Mouse (Mus musculus): Measurements from ENCODE around the gene Exoc3l2. TPM values are rescaled to one million over a fixed set of nuclear protein-coding genes. Genes with fewer than 3 reads are reported as not detected.
A peak's percentile ranks its signal among the peaks of the same experiment; 100 is the strongest.
"Not testable (repeated sequence)": the region's sequence is repeated elsewhere in the genome, so short reads cannot be mapped to it uniquely, and the experiment has no call there.

The Exoc3l2 gene
- polyA plus RNA-seq, 1 experiment from 2014 or later, result 1.8 TPM

- H3K9me3 ChIP-seq (ENCODE audit: control insufficient read depth, low read length), result no peaks in the 10 kb centered on the region
- H3K27me3 ChIP-seq (ENCODE audit: control insufficient read depth, insufficient read depth, low read length), result no peaks in the 10 kb centered on the region
- H3K9ac ChIP-seq (ENCODE audit: low read length), result peak within 1 kb of the TSS; percentile 90
- peak within 1 kb of the TSS; percentile 47 for H3K27ac ChIP-seq (replicated peaks; ENCODE audit: low read depth, low read length)
- peaks cover 3% of the 10 kb centered on the region for H3K4me1 ChIP-seq (ENCODE audit: control insufficient read depth, insufficient read depth, low read length)
- H3K4me2 ChIP-seq (ENCODE audit: low read depth, severe bottlenecking), result peak within 1 kb of the TSS; percentile 96
- WGBS, result under 1% methylated on average over 56 of the region's 56 CpGs
- ATAC-seq (ENCODE audit: insufficient number of reproducible peaks, low FRiP score, low TSS enrichment, low read depth), result peak; percentile 92
- peak within 1 kb of the TSS; percentile 81 for H3K4me3 ChIP-seq (ENCODE audit: low read depth, low read length)
- no peaks in the 10 kb centered on the region; the same call in 1 of the 2 replicates for H3K36me3 ChIP-seq (ENCODE audit: control insufficient read depth, insufficient read depth, low read length)
- DNase-seq (ENCODE audit: low spot score), result peak; percentile 93
Observed at GRCm38 (mm10) chr7:19508150-19508923, 45.2 kb downstream of the Exoc3l2 start, which contains the start of the genes Bloc1s3 and Trappc6a. Bloc1s3 (minus strand) TSS chr7:19508367. Trappc6a (plus strand) TSS chr7:19508395.

DNA sequence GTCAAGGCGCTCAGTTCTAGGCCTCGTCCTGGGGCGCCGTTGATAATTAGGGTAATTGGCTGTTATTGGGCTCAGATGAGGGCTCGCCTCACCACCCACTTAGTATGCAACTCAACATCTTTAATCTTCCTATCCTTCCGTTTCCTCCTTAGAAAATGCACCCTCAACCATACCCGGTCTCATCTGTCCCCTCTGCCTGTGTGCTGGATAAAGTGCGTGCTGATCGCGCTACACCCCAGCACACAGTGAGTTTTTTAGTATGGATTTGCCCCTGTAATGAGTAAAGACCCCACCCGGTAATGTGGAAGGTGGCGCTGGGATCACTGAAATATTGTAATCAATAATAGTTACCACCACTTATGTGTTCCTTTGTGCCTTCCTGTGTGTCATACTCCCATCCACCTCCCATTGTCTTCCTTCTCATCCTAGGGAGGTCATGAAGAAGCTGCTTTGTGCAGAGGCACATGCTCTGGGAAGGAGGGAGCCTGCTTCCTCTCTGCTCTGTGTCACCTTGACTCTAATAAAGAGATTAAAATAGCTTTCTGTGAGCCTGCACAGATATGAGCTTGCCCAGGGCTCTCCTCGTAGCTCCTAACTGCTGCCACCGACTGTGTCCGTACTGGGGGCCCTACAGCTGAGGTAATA lies 45.9 kb downstream of the Exoc3l2 start:
- peak overlapping the region; percentile 90 for H3K9ac ChIP-seq (ENCODE audit: low read length)
- H3K4me1 ChIP-seq (ENCODE audit: control insufficient read depth, insufficient read depth, low read length), result peaks cover 3% of the 10 kb centered on the region
- DNase-seq (ENCODE audit: low spot score) (peak; percentile 40), ATAC-seq (ENCODE audit: insufficient number of reproducible peaks, low FRiP score, low TSS enrichment, low read depth) (peak; percentile 8; the same call in 1 of the 2 replicates)
- H3K9me3 ChIP-seq (ENCODE audit: control insufficient read depth, low read length), result no peaks in the 10 kb centered on the region
- H3K27me3 ChIP-seq (ENCODE audit: control insufficient read depth, insufficient read depth, low read length), result no peaks in the 10 kb centered on the region
- H3K4me3 ChIP-seq (ENCODE audit: low read depth, low read length), result peak overlapping the region; percentile 81
- 8% methylated on average over 15 of the region's 15 CpGs for WGBS
- no peaks in the 10 kb centered on the region; the same call in 1 of the 2 replicates for H3K36me3 ChIP-seq (ENCODE audit: control insufficient read depth, insufficient read depth, low read length)
- peak overlapping the region; percentile 96 for H3K4me2 ChIP-seq (ENCODE audit: low read depth, severe bottlenecking)
- peak overlapping the region; percentile 47; the same call in 1 of the 2 replicates for H3K27ac ChIP-seq (replicated peaks; ENCODE audit: low read depth, low read length)

DNA sequence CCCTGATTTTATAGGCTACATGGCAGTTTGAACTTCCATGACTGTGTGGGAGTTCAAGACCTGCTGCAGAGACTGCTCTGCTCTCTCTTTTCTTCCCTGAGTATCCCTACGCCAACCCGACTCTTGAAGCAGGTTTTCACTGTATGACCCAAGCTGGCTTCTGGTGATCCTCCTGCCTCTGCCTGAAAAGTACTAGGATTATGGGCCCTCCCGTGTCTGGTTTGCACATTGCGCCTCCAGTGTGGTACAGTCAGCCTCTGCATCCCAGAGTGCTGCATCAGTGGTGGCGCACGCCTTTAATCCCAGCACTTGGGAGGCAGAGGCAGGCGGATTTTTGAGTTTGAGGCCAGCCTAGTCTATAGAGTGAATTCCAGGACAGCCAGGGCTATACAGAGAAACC lies 46.7 kb downstream of the Exoc3l2 start:
- no peak overlapping the region; the same call in 1 of the 2 replicates for H3K4me2 ChIP-seq (ENCODE audit: low read depth, severe bottlenecking)
- no peak overlapping the region for H3K9ac ChIP-seq (ENCODE audit: low read length)
- H3K9me3 ChIP-seq (ENCODE audit: control insufficient read depth, low read length), result no peaks in the 10 kb centered on the region
- H3K36me3 ChIP-seq (ENCODE audit: control insufficient read depth, insufficient read depth, low read length), result no peaks in the 10 kb centered on the region; the same call in 1 of the 2 replicates
- no peak overlapping the region for H3K27ac ChIP-seq (replicated peaks; ENCODE audit: low read depth, low read length)
- H3K4me3 ChIP-seq (ENCODE audit: low read depth, low read length), result no peak overlapping the region
- ATAC-seq (ENCODE audit: insufficient number of reproducible peaks, low FRiP score, low TSS enrichment, low read depth) (no peak), DNase-seq (ENCODE audit: low spot score) (no peak)
- WGBS, result 94% methylated on average over 7 of the region's 7 CpGs
- no peaks in the 10 kb centered on the region for H3K27me3 ChIP-seq (ENCODE audit: control insufficient read depth, insufficient read depth, low read length)
- H3K4me1 ChIP-seq (ENCODE audit: control insufficient read depth, insufficient read depth, low read length), result peaks cover 3% of the 10 kb centered on the region

GRCm38 (mm10) chr7:19511934-19512333 lies 48.8 kb downstream of the Exoc3l2 start:
- not testable (repeated sequence) for H3K4me2 ChIP-seq (ENCODE audit: low read depth, severe bottlenecking); H3K27me3 ChIP-seq (ENCODE audit: control insufficient read depth, insufficient read depth, low read length); H3K4me1 ChIP-seq (ENCODE audit: control insufficient read depth, insufficient read depth, low read length); H3K4me3 ChIP-seq (ENCODE audit: low read depth, low read length); DNase-seq (ENCODE audit: low spot score); H3K36me3 ChIP-seq (ENCODE audit: control insufficient read depth, insufficient read depth, low read length); ATAC-seq (ENCODE audit: insufficient number of reproducible peaks, low FRiP score, low TSS enrichment, low read depth); H3K9ac ChIP-seq (ENCODE audit: low read length); H3K9me3 ChIP-seq (ENCODE audit: control insufficient read depth, low read length); H3K27ac ChIP-seq (replicated peaks; ENCODE audit: low read depth, low read length)
- WGBS, result 89% methylated on average over 6 of the region's 7 CpGs

GRCm38 (mm10) chr7:19512353-19512752 lies 49.2 kb downstream of the Exoc3l2 start:
- H3K27me3 ChIP-seq (ENCODE audit: control insufficient read depth, insufficient read depth, low read length), result peaks cover 6% of the 10 kb centered on the region
- H3K4me2 ChIP-seq (ENCODE audit: low read depth, severe bottlenecking), result no peak overlapping the region
- H3K4me3 ChIP-seq (ENCODE audit: low read depth, low read length), result no peak overlapping the region
- WGBS, result 84% methylated on average over 6 of the region's 6 CpGs
- no peak overlapping the region for H3K9ac ChIP-seq (ENCODE audit: low read length)
- H3K9me3 ChIP-seq (ENCODE audit: control insufficient read depth, low read length), result no peaks in the 10 kb centered on the region
- peaks cover 3% of the 10 kb centered on the region for H3K4me1 ChIP-seq (ENCODE audit: control insufficient read depth, insufficient read depth, low read length)
- H3K36me3 ChIP-seq (ENCODE audit: control insufficient read depth, insufficient read depth, low read length), result no peaks in the 10 kb centered on the region; the same call in 1 of the 2 replicates
- no peak for DNase-seq (ENCODE audit: low spot score)
- H3K27ac ChIP-seq (replicated peaks; ENCODE audit: low read depth, low read length), result no peak overlapping the region
- no peak for ATAC-seq (ENCODE audit: insufficient number of reproducible peaks, low FRiP score, low TSS enrichment, low read depth)

- peak within 1 kb of the TSS; percentile 32; the same call in 1 of the 2 replicates for H3K9ac ChIP-seq (ENCODE audit: low read length)
- ATAC-seq (ENCODE audit: insufficient number of reproducible peaks, low FRiP score, low TSS enrichment, low read depth), result no peak
- DNase-seq (ENCODE audit: low spot score), result no peak
Observed at GRCm38 (mm10) chr7:19517652-19518365, 54.7 kb downstream of the Exoc3l2 start, which contains the start of gene Nkpd1. Nkpd1 (plus strand) TSS chr7:19517838.

GRCm38 (mm10) chr7:19520032-19520431 lies 56.9 kb downstream of the Exoc3l2 start:
- H3K4me1 ChIP-seq (ENCODE audit: control insufficient read depth, insufficient read depth, low read length), result peaks cover 23% of the 10 kb centered on the region
- no peak overlapping the region for H3K27ac ChIP-seq (replicated peaks; ENCODE audit: low read depth, low read length)
- no peaks in the 10 kb centered on the region for H3K36me3 ChIP-seq (ENCODE audit: control insufficient read depth, insufficient read depth, low read length)
- peak overlapping the region; percentile 14; the same call in 1 of the 2 replicates for H3K4me3 ChIP-seq (ENCODE audit: low read depth, low read length)
- no peak for DNase-seq (ENCODE audit: low spot score)
- peak overlapping the region; percentile 40 for H3K4me2 ChIP-seq (ENCODE audit: low read depth, severe bottlenecking)
- H3K27me3 ChIP-seq (ENCODE audit: control insufficient read depth, insufficient read depth, low read length), result peaks cover 78% of the 10 kb centered on the region
- no peaks in the 10 kb centered on the region; the same call in 1 of the 2 replicates for H3K9me3 ChIP-seq (ENCODE audit: control insufficient read depth, low read length)
- peak overlapping the region; percentile 52; the same call in 1 of the 2 replicates for H3K9ac ChIP-seq (ENCODE audit: low read length)
- no peak for ATAC-seq (ENCODE audit: insufficient number of reproducible peaks, low FRiP score, low TSS enrichment, low read depth)
- 4% methylated on average over 21 of the region's 23 CpGs for WGBS

More at GRCm38 (mm10) chr7:19517652-19518365, 54.7 kb downstream of the Exoc3l2 start, which contains the start of gene Nkpd1:
- 0 out of 2 replicates have a peak within 1 kb of the TSS, but pooled peaks have one; percentile 15 for H3K4me3 ChIP-seq (ENCODE audit: low read depth, low read length)
- H3K27me3 ChIP-seq (ENCODE audit: control insufficient read depth, insufficient read depth, low read length), result peaks cover 55% of the 10 kb centered on the region
- H3K9me3 ChIP-seq (ENCODE audit: control insufficient read depth, low read length), result no peaks in the 10 kb centered on the region; the same call in 1 of the 2 replicates
- 5% methylated on average over 25 of the region's 29 CpGs for WGBS
- no peak within 1 kb of the TSS for H3K27ac ChIP-seq (replicated peaks; ENCODE audit: low read depth, low read length)
- H3K4me1 ChIP-seq (ENCODE audit: control insufficient read depth, insufficient read depth, low read length), result peaks cover 5% of the 10 kb centered on the region; the same call in 1 of the 2 replicates
- H3K36me3 ChIP-seq (ENCODE audit: control insufficient read depth, insufficient read depth, low read length), result no peaks in the 10 kb centered on the region
- peak within 1 kb of the TSS; percentile 4; the same call in 1 of the 2 replicates for H3K4me2 ChIP-seq (ENCODE audit: low read depth, severe bottlenecking)

Measured in limb, embryonic 11.5 days (tissue).